Mouse (Mus musculus): Measurements from ENCODE around the gene Gm960. TPM values are rescaled to one million over a fixed set of nuclear protein-coding genes. Genes with fewer than 3 reads are reported as not detected.

Gene Gm960
- polyA plus RNA-seq, 1 experiment from 2014 or later: 0.62 TPM

DNA sequence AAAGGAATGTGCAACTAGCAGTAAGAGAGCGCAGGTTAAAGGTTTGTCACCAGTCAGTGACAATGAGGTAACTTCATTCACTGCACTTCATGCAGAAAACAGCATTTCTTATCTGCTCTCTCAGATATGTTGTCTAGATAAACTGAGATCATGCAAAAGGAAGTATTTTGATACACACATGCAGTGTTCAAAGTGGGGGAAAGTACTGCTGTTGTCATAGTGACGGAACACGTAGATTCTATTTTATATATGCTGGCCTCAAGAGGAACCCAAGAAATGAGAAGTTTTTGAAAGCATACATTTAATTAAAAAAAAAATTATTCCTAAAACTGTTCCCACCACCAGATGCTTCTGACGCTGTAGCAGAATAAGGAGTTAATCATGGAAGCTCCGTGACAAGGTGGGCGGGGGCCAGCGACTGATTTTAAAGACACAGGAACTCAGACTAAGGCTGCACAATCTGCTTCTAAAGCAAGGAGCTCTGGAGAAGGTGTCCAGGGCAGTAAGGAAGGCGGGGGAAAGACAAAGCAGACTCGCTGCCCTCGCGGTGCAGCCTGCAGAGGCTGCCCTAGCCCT, 51.5 kb downstream of the Gm960 start:
- no peak overlapping the region for H3K9ac ChIP-seq (ENCODE audit: low read length)
- no peak for ATAC-seq (replicated peaks; ENCODE audit: extremely low read depth, insufficient read depth, low FRiP score)
- H3K36me3 ChIP-seq (ENCODE audit: control insufficient read depth, insufficient read depth): no peaks in the 10 kb centered on the region
- H3K27me3 ChIP-seq (ENCODE audit: control insufficient read depth, insufficient read depth, low read length): peaks cover 5% of the 10 kb centered on the region
- no peak overlapping the region for H3K4me2 ChIP-seq (ENCODE audit: low read depth, low read length)
- no peaks in the 10 kb centered on the region for H3K4me1 ChIP-seq (ENCODE audit: control insufficient read depth, insufficient read depth, low read length)
- WGBS: 67% methylated on average over 11 of the region's 11 CpGs
- no peak overlapping the region for H3K4me3 ChIP-seq (ENCODE audit: low read length)
- H3K27ac ChIP-seq (ENCODE audit: low read length): no peak overlapping the region
- no peaks in the 10 kb centered on the region for H3K9me3 ChIP-seq (replicated peaks; ENCODE audit: control insufficient read depth, low read length)

GRCm38 (mm10) chr19:4644271-4644670, 54.2 kb downstream of the Gm960 start:
- WGBS: 41% methylated on average over 10 of the region's 10 CpGs
- Histone ChIP-seq H3K4me3 (ENCODE audit: low read length) (no peak overlapping the region), H3K36me3 (ENCODE audit: control insufficient read depth, insufficient read depth) (no peaks in the 10 kb centered on the region), H3K4me2 (ENCODE audit: low read depth, low read length) (no peak overlapping the region), H3K4me1 (ENCODE audit: control insufficient read depth, insufficient read depth, low read length) (no peaks in the 10 kb centered on the region), H3K9ac (ENCODE audit: low read length) (no peak overlapping the region), H3K9me3 (replicated peaks; ENCODE audit: control insufficient read depth, low read length) (no peaks in the 10 kb centered on the region), H3K27ac (ENCODE audit: low read length) (no peak overlapping the region), H3K27me3 (ENCODE audit: control insufficient read depth, insufficient read depth, low read length) (peaks cover 5% of the 10 kb centered on the region)
- ATAC-seq (replicated peaks; ENCODE audit: extremely low read depth, insufficient read depth, low FRiP score): no peak

DNA sequence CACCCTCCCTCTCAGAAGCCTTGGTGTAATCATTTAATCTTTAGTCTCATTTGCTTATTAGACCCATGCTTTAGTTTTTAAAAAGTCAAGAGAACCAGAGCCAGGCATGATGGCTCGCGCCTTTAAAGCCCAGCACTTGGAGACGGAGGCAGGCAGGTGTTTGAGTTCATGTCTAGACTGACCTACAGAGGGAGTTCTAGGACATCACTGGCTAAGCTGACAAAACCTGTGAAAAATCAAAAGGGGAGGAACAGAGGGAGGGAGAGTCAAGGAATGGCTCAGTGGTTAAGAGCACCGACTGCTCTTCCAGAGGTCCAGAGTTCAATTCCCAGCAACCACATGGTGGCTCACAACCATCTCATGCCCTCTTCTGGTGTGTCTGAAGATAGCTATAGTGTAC, 62.5 kb downstream of the Gm960 start:
- H3K4me2 ChIP-seq (ENCODE audit: low read depth, low read length): no peak overlapping the region
- no peaks in the 10 kb centered on the region for H3K9me3 ChIP-seq (replicated peaks; ENCODE audit: control insufficient read depth, low read length)
- H3K27ac ChIP-seq (ENCODE audit: low read length): no peak overlapping the region
- no peak for ATAC-seq (replicated peaks; ENCODE audit: extremely low read depth, insufficient read depth, low FRiP score)
- no peaks in the 10 kb centered on the region; the same call in 1 of the 2 replicates for H3K27me3 ChIP-seq (ENCODE audit: control insufficient read depth, insufficient read depth, low read length)
- H3K9ac ChIP-seq (ENCODE audit: low read length): no peak overlapping the region
- no peaks in the 10 kb centered on the region for H3K4me1 ChIP-seq (ENCODE audit: control insufficient read depth, insufficient read depth, low read length)
- no peak overlapping the region for H3K4me3 ChIP-seq (ENCODE audit: low read length)
- no peaks in the 10 kb centered on the region for H3K36me3 ChIP-seq (ENCODE audit: control insufficient read depth, insufficient read depth)
- WGBS: 59% methylated on average over 4 of the region's 4 CpGs

DNA sequence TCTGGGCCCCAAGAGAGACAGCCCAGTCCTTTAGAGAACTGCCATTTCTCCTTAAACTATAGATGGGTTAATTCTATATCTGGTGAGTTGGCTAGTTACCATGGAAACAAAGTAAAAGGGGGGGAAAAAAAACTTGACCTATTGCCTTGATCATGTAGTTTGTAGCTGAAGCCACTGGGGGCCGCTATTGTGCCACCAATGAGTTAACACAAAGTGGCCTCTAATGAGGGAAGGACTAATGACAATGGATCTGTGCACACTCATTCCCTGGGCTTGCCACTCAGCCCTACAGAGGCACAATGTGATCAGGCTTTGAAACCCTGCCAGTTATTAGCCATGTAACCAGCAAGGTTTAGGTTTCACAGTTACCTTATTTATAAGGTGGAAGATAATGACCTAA, 69.6 kb downstream of the Gm960 start:
- WGBS: 0% methylated on average over 1 of the region's 1 CpGs

DNA sequence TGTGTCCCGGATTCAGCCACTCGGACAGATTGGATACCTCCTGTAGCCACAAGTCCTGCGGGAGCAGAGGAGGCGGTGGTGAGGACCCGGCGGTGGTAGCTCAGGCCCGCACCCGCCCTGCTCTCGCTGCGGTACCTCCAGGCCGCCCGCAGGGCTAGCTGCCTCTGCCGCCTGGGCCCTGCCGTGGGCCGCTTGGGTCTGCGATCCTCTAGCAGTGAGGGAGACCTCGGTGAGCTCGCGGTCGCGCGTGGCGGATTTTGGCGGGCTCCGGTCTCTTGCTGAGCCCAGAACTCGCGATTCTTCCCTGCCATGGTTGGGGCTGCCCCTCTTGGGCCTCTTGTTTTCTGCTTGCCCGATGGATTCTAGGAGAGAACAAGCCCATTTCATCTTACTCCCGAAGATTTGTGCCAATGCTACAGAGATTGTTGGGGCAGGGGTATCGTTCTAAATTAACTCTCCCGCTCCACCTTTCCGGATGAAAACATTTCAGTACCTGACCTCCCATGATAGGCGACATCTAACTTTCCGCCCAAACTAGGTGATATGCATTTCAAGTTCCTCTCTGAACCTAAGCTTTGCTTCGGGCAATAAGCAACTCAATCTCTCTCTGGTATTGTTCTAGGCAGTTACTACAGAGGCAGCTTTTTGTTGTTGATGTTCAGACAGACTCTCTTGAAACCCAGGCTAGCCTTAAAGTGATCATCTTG, 72.5 kb downstream of the Gm960 start:
- peak overlapping the region; percentile 91 for H3K9ac ChIP-seq (ENCODE audit: low read length)
- peak; percentile 58 for ATAC-seq (replicated peaks; ENCODE audit: extremely low read depth, insufficient read depth, low FRiP score)
- H3K27me3 ChIP-seq (ENCODE audit: control insufficient read depth, insufficient read depth, low read length): no peaks in the 10 kb centered on the region
- peaks cover 16% of the 10 kb centered on the region for H3K4me1 ChIP-seq (ENCODE audit: control insufficient read depth, insufficient read depth, low read length)
- H3K36me3 ChIP-seq (ENCODE audit: control insufficient read depth, insufficient read depth): peaks cover 17% of the 10 kb centered on the region
- H3K9me3 ChIP-seq (replicated peaks; ENCODE audit: control insufficient read depth, low read length): no peaks in the 10 kb centered on the region
- H3K4me3 ChIP-seq (ENCODE audit: low read length): peak overlapping the region; percentile 82
- H3K4me2 ChIP-seq (ENCODE audit: low read depth, low read length): peak overlapping the region; percentile 94
- H3K27ac ChIP-seq (ENCODE audit: low read length): peak overlapping the region; percentile 87
- 1% methylated on average over 35 of the region's 35 CpGs for WGBS

More for the DNA sequence above, 69.6 kb downstream of the Gm960 start:
- H3K4me1 ChIP-seq (ENCODE audit: control insufficient read depth, insufficient read depth, low read length): peaks cover 16% of the 10 kb centered on the region
- ATAC-seq (replicated peaks; ENCODE audit: extremely low read depth, insufficient read depth, low FRiP score): no peak
- no peak overlapping the region for H3K4me3 ChIP-seq (ENCODE audit: low read length)
- no peak overlapping the region for H3K27ac ChIP-seq (ENCODE audit: low read length)
- H3K4me2 ChIP-seq (ENCODE audit: low read depth, low read length): no peak overlapping the region
- H3K9me3 ChIP-seq (replicated peaks; ENCODE audit: control insufficient read depth, low read length): no peaks in the 10 kb centered on the region
- peaks cover 2% of the 10 kb centered on the region; the same call in 1 of the 2 replicates for H3K36me3 ChIP-seq (ENCODE audit: control insufficient read depth, insufficient read depth)
- H3K27me3 ChIP-seq (ENCODE audit: control insufficient read depth, insufficient read depth, low read length): no peaks in the 10 kb centered on the region
- no peak overlapping the region for H3K9ac ChIP-seq (ENCODE audit: low read length)

DNA sequence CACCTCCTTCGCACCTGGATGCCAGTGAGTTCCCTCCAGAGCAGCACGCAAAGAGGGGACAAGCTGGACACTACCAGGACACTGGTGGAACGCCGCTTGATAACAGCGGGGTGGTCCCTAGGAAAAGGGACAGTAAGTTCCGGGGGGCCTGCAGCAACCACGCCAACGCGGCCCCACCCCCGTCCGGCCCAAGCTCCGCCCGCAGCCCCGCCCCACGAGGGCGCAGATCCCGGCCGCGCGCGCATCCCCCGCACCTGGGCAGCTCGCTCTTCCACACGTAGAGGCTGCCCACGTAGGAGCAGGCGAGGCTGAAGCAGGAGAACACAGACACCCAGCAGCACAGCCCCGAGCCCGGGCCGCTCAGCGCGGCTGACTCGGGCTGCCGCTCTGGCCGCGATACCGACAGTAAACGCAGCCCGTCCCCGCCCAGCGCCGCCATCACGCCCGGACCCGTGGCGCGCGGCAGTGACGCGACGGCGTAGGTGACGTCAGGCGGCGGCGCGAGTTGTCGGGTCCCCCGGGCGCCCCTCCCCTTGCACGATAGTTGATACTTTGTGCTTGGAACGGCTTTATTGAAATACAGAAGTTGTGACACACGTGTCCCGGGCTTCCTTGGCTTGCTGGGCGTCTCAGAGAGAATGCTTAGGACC, 73.2 kb downstream of the Gm960 start, which contains the start of gene Rce1:
Rce1 (minus strand) TSS at position 463 of the 650 bp plus-strand sequence.
- WGBS: under 1% methylated on average over 64 of the region's 64 CpGs
- no peaks in the 10 kb centered on the region for H3K9me3 ChIP-seq (replicated peaks; ENCODE audit: control insufficient read depth, low read length)
- no peaks in the 10 kb centered on the region for H3K27me3 ChIP-seq (ENCODE audit: control insufficient read depth, insufficient read depth, low read length)
- peak; percentile 91 for ATAC-seq (replicated peaks; ENCODE audit: extremely low read depth, insufficient read depth, low FRiP score)
- H3K4me3 ChIP-seq (ENCODE audit: low read length): peak within 1 kb of the TSS; percentile 82
- H3K9ac ChIP-seq (ENCODE audit: low read length): peak within 1 kb of the TSS; percentile 91
- peaks cover 17% of the 10 kb centered on the region for H3K36me3 ChIP-seq (ENCODE audit: control insufficient read depth, insufficient read depth)
- peak within 1 kb of the TSS; percentile 94 for H3K4me2 ChIP-seq (ENCODE audit: low read depth, low read length)
- H3K4me1 ChIP-seq (ENCODE audit: control insufficient read depth, insufficient read depth, low read length): peaks cover 16% of the 10 kb centered on the region
- peak within 1 kb of the TSS; percentile 87 for H3K27ac ChIP-seq (ENCODE audit: low read length)

DNA sequence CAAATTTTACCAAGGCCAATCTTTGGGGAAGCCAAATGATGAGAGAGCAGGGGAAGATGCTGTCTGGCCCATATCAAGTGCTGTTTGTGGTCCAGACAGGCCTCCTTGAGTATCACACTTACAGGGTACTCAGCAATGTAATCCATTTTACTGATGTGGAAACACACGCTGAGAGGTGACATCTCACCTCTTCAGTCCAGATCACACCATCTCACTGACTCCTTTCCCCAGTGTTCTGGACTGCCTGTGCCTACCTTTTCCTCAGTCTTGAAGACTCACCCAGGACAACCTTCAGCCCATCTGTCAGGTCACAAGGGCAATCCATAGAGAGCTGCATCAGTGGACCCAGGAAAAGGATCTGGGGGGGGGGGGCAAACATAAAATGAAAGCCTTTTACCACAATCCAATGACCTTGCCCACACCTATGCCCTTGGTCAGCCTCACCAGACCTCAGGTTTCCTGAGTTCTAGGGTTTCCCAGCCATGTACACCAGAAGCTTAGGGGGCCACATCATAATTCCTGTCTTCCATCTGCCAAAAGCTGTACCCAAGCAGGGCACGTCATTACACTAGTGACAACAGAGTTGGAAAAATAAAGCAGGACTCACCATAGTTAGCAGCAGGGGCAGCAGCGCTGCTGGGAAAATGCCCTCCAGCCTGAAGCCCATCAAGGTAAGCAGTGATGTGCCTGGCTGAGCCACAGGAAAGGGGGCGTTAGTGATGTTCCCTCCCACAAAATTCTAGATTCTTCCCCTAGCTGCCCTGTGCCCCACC, 73.9 kb downstream of the Gm960 start:
- Histone ChIP-seq H3K36me3 (ENCODE audit: control insufficient read depth, insufficient read depth) (peaks cover 17% of the 10 kb centered on the region), H3K27ac (ENCODE audit: low read length) (peak overlapping the region; percentile 87; the same call in 1 of the 2 replicates), H3K4me1 (ENCODE audit: control insufficient read depth, insufficient read depth, low read length) (peaks cover 16% of the 10 kb centered on the region), H3K27me3 (ENCODE audit: control insufficient read depth, insufficient read depth, low read length) (no peaks in the 10 kb centered on the region), H3K4me2 (ENCODE audit: low read depth, low read length) (peak overlapping the region; percentile 94), H3K9me3 (replicated peaks; ENCODE audit: control insufficient read depth, low read length) (no peaks in the 10 kb centered on the region), H3K4me3 (ENCODE audit: low read length) (peak overlapping the region; percentile 82), H3K9ac (ENCODE audit: low read length) (peak overlapping the region; percentile 91)
- ATAC-seq (replicated peaks; ENCODE audit: extremely low read depth, insufficient read depth, low FRiP score): no peak
- WGBS: 31% methylated on average over 4 of the region's 4 CpGs

GRCm38 (mm10) chr19:4624006-4624405, 74.5 kb downstream of the Gm960 start:
- ATAC-seq (replicated peaks; ENCODE audit: extremely low read depth, insufficient read depth, low FRiP score): no peak
- Histone ChIP-seq H3K4me1 (ENCODE audit: control insufficient read depth, insufficient read depth, low read length) (peaks cover 16% of the 10 kb centered on the region), H3K4me3 (ENCODE audit: low read length) (no peak overlapping the region), H3K27me3 (ENCODE audit: control insufficient read depth, insufficient read depth, low read length) (no peaks in the 10 kb centered on the region), H3K4me2 (ENCODE audit: low read depth, low read length) (no peak overlapping the region), H3K9ac (ENCODE audit: low read length) (no peak overlapping the region; the same call in 1 of the 2 replicates), H3K9me3 (replicated peaks; ENCODE audit: control insufficient read depth, low read length) (no peaks in the 10 kb centered on the region), H3K36me3 (ENCODE audit: control insufficient read depth, insufficient read depth) (peaks cover 17% of the 10 kb centered on the region), H3K27ac (ENCODE audit: low read length) (no peak overlapping the region)
- WGBS: 89% methylated on average over 12 of the region's 12 CpGs
